Mouse (Mus musculus): ENCODE data around the gene Rimbp3. TPM values are rescaled to one million over a fixed set of nuclear protein-coding genes. Genes with fewer than 3 reads are reported as not detected.

Rimbp3 gene
- polyA plus RNA-seq, 1 experiment: 0.05 TPM

- 0 out of 2 replicates have a peak, but pooled peaks cover under 1% of the 10 kb centered on the region for H3K4me1 ChIP-seq (ENCODE audit: control insufficient read depth, insufficient read depth, low read length)
- TF ChIP-seq POLR2A (IDR thresholded peaks at IDR 0.05; ENCODE audit: low read depth, low read length): no peak
- TF ChIP-seq CTCF (conservative IDR thresholded peaks at IDR 0.05; ENCODE audit: insufficient read depth, insufficient read length, low read depth, low read length): 0 out of 2 replicates have a peak, but pooled peaks have one; percentile 10
- no peak overlapping the region for H3K27ac ChIP-seq (ENCODE audit: insufficient read depth, low read depth, low read length)
- no peaks in the 10 kb centered on the region for H3K27me3 ChIP-seq (replicated peaks; ENCODE audit: control insufficient read depth, insufficient read depth, low read length)
- H3K4me3 ChIP-seq (ENCODE audit: insufficient read depth, low read depth, low read length): no peak overlapping the region
- DNase-seq: peak; percentile 55
- 74% methylated on average over 9 of the region's 9 CpGs for WGBS
- no peaks in the 10 kb centered on the region for H3K36me3 ChIP-seq (ENCODE audit: control insufficient read depth, insufficient read depth, low read length)
These were observed 49.0 kb downstream of the Rimbp3 start for GRCm38 (mm10) chr16:17257359-17257821.

GRCm38 (mm10) chr16:17258917-17259316, 50.5 kb downstream of the Rimbp3 start:
- no peak for TF ChIP-seq POLR2A (IDR thresholded peaks at IDR 0.05; ENCODE audit: low read depth, low read length)
- no peak for TF ChIP-seq CTCF (conservative IDR thresholded peaks at IDR 0.05; ENCODE audit: insufficient read depth, insufficient read length, low read depth, low read length)
- no peak overlapping the region for H3K4me3 ChIP-seq (ENCODE audit: insufficient read depth, low read depth, low read length)
- no peaks in the 10 kb centered on the region for H3K27me3 ChIP-seq (replicated peaks; ENCODE audit: control insufficient read depth, insufficient read depth, low read length)
- H3K27ac ChIP-seq (ENCODE audit: insufficient read depth, low read depth, low read length): no peak overlapping the region
- H3K36me3 ChIP-seq (ENCODE audit: control insufficient read depth, insufficient read depth, low read length): no peaks in the 10 kb centered on the region
- WGBS: 87% methylated on average over 12 of the region's 12 CpGs
- H3K4me1 ChIP-seq (ENCODE audit: control insufficient read depth, insufficient read depth, low read length): no peaks in the 10 kb centered on the region
- no peak for DNase-seq

DNA sequence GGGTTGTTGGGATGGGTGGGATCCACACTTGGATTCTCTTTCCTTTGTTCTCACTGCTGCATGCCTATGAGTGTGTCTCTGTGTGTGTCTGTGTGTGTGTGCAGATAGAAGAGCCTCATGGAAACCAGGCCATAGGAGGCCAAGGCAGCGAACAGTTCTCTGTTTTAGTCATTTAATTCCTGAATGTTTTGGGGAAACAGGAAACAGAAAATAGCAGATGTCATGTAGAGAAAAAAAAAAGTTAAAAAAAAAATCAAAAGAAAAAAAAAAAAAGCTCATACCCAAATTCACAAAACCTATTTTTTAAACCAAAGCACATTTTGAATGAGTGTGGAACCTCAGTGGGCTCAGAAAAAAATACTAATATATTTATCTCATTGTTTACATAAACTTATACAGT, 52.9 kb downstream of the Rimbp3 start:
- Histone ChIP-seq H3K4me1 (ENCODE audit: control insufficient read depth, insufficient read depth, low read length) (no peaks in the 10 kb centered on the region), H3K36me3 (ENCODE audit: control insufficient read depth, insufficient read depth, low read length) (no peaks in the 10 kb centered on the region), H3K27ac (ENCODE audit: insufficient read depth, low read depth, low read length) (no peak overlapping the region), H3K4me3 (ENCODE audit: insufficient read depth, low read depth, low read length) (no peak overlapping the region), H3K27me3 (replicated peaks; ENCODE audit: control insufficient read depth, insufficient read depth, low read length) (no peaks in the 10 kb centered on the region)
- WGBS: 73% methylated on average over 1 of the region's 1 CpGs
- DNase-seq: no peak
- TF ChIP-seq POLR2A (IDR thresholded peaks at IDR 0.05; ENCODE audit: low read depth, low read length) (no peak), CTCF (conservative IDR thresholded peaks at IDR 0.05; ENCODE audit: insufficient read depth, insufficient read length, low read depth, low read length) (no peak)

Other genes with a start within 250 kb of the Rimbp3 start
- 58.2 and 61.6 TPM in 2 replicates for gene Mapk1, start 225.2 kb upstream of the Rimbp3 start, polyA plus RNA-seq (2012; rRNA removed)
- 1.6 and 2.3 TPM in 2 replicates for gene Ypel1, start 138.9 kb upstream of the Rimbp3 start, polyA plus RNA-seq (2012; rRNA removed)
- gene Ppil2, start 97.3 kb upstream of the Rimbp3 start, polyA plus RNA-seq (2012; rRNA removed): 88.5 and 89.6 TPM in 2 replicates
- 0.75 and 1.4 TPM in 2 replicates for gene 2610318N02Rik, start 83.4 kb upstream of the Rimbp3 start, polyA plus RNA-seq (2012; rRNA removed)
- 22.8 and 25.2 TPM in 2 replicates for gene Sdf2l1, start 76.2 kb upstream of the Rimbp3 start, polyA plus RNA-seq (2012; rRNA removed)
- gene Ydjc, start 64.0 kb upstream of the Rimbp3 start, polyA plus RNA-seq (2012; rRNA removed): 7.5 and 8.5 TPM in 2 replicates
- 0.74 and 0.92 TPM in 2 replicates for gene Ccdc116, start 61.4 kb upstream of the Rimbp3 start, polyA plus RNA-seq (2012; rRNA removed)
- 64.6 and 73.6 TPM in 2 replicates for gene Ube2l3, start 6.0 kb upstream of the Rimbp3 start, polyA plus RNA-seq (2012; rRNA removed)
- gene Hic2, start 25.0 kb downstream of the Rimbp3 start, polyA plus RNA-seq (2012; rRNA removed): 1.5 and 1.8 TPM in 2 replicates
- gene Tmem191c, start 67.5 kb downstream of the Rimbp3 start, polyA plus RNA-seq (2012; rRNA removed): 7.7 and 8.0 TPM in 2 replicates
- gene Serpind1, start 122.8 kb downstream of the Rimbp3 start, polyA plus RNA-seq (2012; rRNA removed): 0.57 and 0.80 TPM in 2 replicates
- 8.9 and 11.4 TPM in 2 replicates for gene Snap29, start 197.4 kb downstream of the Rimbp3 start, polyA plus RNA-seq (2012; rRNA removed)
- gene Pi4ka, start 197.7 kb downstream of the Rimbp3 start, polyA plus RNA-seq (2012; rRNA removed): 105 and 124 TPM in 2 replicates
- gene Crkl, start 243.4 kb downstream of the Rimbp3 start, polyA plus RNA-seq (2012; rRNA removed): 34.4 and 43.3 TPM in 2 replicates

All from kidney, adult 2 months (tissue).